Mouse (Mus musculus): ENCODE results near the gene Nup35.

DNA sequence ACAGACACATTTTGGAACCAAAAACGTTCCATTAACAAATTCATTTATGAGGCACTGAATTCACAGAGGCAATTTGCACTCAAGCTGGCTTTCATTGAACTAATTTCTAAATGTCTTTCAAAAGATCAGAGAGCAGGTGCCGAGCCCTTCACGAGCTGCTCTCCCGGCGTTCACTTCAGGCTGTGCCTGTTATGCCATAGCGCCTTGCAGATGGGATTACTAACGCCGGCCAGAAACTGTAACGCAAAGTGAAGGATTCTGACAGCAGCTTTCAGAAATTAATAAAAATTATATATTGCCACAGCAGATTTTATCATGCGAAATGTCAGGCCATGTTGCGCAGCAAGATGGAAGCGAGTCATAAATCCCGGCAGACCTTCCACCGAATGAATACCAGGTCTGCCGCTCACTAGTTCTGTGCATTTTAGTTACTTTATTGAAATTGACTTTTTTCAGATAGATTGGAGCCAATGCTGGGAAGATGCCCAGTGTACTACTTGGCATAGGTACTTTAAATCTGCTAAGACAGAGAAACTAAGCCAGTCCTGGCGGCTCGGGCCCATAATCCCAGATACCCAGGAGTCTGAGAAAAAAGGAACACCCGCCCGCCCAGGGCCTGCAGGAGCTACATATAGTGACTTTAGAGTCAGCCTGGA lies 13.1 kb upstream of the Nup35 start:
- TF ChIP-seq CTCF (IDR thresholded peaks at IDR 0.05; ENCODE audit: control insufficient read depth, insufficient read depth, insufficient replicate concordance, low read depth, low read length) (no peak), POLR2A (IDR thresholded peaks at IDR 0.05; ENCODE audit: control insufficient read depth, low read depth, low read length) (no peak)

Data from testis, adult 2 months (tissue).